Mouse (Mus musculus): ENCODE data around the gene Arrdc2.
A peak's percentile ranks its signal among the peaks of the same experiment; 100 is the strongest.
"Not testable (repeated sequence)": the region's sequence is repeated elsewhere in the genome, so short reads cannot be mapped to it uniquely, and the experiment has no call there.

Gene Arrdc2

DNA sequence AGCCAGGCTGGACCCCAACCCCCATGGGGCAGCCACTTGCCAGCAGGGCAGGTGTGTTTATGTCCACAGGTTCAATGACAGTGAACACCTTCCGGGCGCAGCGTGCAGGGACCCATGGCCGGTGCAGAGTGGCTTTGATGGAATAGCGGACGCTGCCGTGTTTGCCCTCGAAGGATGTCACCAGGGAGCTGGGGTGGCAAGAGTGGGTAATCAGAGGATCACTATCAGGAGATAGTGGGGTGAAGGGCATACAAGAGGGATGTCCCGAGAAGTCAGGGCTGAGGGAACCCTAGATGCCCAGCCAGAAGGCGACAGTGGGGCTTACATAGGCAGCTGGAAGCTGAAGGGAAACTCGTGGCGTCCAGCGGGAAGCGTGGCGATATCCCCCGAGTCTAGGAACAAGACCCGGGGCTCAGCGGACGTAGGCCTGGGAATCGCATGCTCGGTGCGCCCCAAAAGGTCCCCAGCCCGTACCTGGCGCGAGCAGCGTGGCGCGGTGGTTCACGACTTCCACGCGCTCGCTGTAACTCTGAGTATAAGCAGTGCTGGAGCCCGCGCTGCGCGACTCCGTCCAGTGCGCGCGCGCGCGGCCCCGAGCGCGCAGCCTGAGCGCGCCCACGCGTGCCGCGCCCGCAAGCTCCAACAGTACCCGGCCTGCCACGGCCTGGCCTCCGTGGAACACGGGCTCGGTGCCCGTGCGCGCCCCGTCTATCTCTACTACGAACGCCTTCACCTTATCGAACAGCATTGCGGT lies 689 bp downstream of the Arrdc2 start:
- DNase-seq: no peak

DNA sequence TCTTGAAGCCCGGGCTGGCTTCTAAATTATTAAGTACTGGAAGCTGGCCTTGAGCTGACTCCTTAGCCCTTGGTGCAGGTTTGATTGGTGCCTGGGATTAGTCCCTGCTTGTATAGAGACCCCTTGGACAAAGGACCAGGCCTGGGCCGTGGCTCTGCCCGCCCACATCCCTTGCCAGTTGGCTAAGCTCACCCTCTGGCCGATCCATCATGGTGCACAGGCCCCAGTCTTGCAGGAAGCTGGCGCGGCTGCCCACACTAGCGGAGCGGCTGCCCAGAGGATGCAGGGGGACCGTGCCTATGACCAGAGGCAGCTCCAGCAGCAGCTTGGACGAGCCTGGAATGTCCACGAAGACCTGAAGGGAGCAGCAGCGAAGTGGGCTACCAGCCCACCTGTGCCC lies 2.9 kb downstream of the Arrdc2 start:
- no peak for DNase-seq

DNA sequence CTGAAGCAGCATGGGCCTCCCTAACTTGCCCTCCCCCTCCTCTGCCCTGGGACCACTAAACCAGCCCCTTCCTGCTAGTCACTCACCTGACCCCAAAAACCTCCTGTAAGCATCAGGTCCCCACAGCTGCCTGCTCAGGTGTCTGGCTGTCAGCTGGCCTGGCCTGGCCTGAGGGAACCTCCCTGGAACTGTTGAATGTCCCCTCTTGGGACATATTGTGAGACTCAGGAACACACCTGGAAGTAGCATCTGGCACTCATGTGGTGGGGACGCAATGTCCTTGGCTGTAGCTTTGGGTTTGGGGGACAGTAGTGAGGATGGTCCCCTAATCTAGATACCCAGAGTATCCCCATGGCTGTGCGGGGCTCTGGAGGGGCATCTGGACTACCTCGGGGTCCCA lies 5.4 kb downstream of the Arrdc2 start:
- no peak for DNase-seq

DNA sequence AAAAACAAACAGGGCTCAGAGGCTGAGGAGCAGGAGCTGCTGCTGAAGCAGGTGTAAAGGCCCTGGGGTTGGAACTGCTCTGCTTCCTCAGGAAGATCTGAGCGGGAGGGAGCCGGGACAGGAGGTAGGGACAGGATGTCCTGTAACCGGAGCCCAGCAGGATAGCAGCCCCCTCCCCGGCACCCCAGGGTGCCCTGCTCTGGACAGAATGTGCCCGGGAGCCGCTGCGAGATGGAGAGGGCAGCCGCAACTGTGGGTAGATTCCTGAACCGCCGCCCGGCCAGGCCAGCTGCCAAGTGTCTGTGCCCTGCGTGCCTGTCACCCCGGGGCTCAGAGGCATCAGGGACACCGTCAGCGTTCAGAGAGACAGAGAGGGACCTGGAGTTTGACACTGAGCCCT lies 6.0 kb downstream of the Arrdc2 start:
- peak; percentile 74 for DNase-seq

DNA sequence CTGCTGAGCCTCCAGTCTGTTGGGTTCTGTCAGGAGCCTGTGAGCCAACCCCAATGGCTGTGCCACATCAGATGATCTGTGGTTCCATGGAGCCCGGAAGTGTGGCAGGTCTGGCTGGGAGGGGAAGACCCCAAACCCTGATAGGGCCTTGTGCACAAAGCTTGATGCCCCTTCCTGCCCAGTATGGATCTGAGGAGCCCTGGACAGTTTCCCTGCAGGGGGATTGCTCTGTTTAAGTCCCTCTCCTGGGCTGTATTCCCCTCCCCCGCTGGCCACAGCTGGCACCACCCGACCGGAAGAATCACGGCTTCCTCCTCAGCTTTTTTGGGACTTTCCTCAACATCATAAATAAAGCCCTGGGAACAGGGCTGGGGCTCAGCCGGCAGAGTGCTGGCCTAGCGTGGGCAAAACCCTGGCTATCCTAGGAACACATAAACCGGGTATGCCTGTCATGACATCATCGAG lies 6.5 kb downstream of the Arrdc2 start:
- DNase-seq: no peak

DNA sequence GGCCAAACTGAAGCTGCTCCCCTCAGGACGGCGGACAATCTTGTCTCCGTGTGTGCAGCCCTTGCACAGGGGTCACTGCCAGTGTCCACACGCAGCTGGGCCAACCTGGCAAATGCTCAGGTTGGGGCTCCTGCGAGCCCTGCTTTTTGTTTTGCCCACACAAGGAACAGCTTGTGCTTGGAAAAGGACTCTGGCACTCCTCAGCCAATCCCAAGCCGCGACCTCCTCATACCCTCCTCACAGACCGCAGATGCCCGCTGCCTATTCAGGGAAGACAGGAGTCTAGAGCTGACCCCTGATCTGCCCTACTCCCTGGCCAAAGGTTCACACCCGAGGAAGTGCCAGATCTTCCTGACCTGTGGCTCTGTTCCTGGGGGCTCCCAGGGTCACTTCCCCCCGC lies 7.1 kb downstream of the Arrdc2 start:
- no peak for DNase-seq

DNA sequence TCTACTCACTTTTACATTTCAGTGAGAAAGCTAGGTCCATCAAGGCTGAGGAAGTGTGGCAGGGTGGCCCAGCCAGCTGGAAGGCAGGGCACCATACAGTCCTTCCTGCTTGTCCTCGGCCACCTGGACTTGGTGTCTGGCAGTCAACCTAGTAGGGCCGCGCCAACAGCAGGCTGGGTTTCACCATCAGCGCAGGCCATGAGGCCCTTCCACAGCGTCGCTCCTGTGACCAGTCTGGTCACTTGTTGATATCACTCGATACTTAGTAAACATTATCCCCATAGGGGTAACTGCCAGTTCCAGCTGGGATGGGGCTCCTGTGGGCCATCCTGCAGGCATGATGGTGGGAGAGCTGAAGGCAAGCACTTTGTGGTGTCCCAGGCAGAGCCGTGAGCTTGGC lies 8.0 kb downstream of the Arrdc2 start:
- DNase-seq: no peak

DNA sequence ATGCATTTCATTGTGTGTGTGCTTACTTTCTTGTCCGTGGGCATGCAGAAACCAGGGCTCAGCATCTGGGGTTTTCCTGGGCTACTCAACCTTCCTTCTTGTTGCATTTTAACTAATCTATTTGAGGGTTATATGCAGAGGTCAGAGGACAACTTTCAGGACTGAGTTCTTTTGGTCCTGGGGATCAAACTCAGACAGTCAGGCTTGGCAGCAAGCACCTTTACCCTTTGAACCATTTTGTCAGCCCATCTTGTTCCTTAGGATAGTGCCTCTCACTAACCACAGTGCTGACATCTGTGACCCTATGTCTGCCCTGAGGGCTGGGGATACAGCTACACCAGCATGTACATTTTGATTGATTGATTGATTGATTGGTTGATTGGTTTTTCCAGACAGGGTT lies 11.7 kb downstream of the Arrdc2 start:
- no peak for DNase-seq

DNA sequence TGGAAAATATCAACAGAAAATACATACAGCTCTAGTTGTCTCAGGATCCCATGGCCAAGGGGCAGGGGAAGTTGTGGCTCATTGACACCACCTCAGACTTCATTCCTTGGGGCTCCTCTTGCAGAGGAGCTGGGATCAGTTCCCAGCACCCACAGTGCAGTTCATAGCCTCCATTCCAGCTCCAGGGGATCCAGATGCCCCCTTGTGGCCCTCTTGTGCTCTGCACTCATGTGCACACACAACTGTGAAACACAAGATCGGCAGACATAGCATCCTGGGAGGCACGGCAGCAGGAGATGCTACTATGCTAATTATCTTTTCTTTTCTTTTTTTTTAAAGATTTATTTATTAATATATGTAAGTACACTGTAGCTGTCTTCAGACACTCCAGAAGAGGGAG lies 12.5 kb downstream of the Arrdc2 start:
- DNase-seq: no peak

DNA sequence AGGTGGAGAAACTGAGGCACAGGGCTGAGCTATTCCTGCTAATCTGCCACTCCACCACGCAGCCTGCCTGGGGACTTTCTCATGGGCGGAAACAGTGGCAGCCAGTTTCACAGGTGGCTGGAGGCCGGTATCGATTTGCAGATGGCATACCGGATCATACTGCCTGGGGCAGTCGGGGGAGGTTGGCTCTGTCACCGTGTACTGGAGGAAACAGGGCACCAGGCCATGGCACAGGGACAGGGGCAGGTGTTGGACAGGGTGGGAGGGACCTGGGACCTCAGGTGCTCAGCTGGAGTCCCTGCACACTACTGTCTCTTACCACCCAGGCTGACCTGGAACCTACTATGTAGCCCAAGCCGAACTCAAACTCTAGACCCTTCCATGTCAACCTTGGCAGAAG lies 13.7 kb downstream of the Arrdc2 start:
- no peak for DNase-seq

DNA sequence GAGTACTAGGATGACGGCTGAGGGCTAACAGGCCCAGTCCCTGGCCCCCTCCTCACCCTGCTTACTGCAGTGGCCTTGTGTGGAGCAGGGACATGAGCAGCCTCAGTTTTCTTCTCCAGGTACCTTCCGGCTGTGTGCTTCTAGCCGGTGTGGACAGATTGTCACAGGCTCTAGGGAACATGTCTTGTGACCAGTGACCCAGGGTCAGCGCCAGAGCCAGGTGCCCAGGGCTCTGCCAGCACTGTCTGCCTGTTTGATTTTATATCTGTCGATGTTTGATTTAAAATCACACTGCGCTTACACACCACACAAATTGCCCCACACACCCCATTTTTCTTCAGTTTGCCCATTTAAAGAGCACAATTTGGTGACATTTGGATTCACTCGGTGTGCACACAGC lies 15.7 kb downstream of the Arrdc2 start:
- DNase-seq: no peak

DNA sequence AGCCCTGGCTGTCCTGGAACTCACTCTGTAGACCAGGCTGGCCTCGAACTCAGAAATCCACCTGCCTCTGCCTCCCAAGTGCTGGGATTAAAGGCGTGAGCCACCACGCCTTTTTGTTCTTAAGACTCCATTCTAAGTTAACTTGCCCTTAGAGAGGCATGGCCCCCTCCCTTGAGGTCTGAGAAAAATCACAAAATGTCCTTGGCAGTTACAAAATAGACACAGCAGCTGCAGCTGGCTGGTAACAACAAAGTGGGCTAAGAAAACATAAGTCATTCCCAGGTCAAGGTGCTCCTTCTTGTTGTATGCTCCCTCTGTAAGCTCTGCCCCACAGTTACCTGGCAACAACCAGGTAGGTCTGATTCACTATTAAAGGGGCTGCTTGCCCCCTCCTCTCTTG lies 16.9 kb downstream of the Arrdc2 start:
- not testable (repeated sequence) for DNase-seq

DNA sequence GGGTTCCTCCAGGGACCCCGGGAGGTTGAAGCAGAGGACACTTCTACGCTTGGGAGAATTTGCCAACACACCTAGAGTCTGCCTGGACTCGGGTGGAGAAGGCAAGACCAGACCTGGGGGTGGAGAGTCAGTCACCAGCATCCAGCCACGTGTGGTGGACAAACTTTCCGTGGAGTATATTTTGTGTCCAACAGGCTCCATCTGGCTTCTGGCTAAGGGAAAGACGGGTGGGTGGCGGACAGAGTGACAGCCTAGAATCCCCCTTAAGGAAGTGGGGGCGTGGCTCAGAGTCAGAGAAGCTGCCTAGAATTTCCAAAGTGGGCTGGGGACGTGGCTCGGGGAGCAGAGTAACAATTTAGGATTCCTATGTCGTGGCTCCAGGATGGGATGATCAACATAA lies 17.5 kb downstream of the Arrdc2 start:
- no peak for DNase-seq

DNA sequence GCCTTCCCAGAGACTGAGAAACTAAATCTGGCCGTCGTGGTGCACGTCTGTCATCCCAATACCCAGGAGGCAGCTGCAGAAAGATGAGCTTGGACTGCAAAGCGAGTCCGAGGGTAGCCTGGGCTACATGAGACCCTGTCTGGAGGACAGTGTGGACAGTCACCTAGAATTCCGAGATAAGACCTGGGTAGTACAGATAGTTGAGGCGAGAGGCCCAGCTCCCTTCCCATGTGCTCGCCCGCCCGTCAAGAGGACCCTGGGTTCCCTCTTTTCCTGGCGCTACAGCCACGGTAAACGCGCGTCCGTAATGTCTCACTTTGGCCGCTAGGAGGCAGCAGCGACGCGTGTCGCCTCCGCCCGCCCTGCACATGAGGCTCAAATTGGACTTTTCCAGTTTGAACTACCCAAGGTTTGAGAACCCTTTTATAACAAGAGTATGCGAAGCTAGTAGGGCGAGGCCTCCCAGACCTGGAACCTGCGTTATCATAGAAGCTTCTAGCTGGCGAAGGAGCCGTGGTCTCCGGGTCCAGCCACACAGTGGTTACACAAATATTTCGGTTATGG lies 18.0 kb downstream of the Arrdc2 start:
- no peak for DNase-seq

DNA sequence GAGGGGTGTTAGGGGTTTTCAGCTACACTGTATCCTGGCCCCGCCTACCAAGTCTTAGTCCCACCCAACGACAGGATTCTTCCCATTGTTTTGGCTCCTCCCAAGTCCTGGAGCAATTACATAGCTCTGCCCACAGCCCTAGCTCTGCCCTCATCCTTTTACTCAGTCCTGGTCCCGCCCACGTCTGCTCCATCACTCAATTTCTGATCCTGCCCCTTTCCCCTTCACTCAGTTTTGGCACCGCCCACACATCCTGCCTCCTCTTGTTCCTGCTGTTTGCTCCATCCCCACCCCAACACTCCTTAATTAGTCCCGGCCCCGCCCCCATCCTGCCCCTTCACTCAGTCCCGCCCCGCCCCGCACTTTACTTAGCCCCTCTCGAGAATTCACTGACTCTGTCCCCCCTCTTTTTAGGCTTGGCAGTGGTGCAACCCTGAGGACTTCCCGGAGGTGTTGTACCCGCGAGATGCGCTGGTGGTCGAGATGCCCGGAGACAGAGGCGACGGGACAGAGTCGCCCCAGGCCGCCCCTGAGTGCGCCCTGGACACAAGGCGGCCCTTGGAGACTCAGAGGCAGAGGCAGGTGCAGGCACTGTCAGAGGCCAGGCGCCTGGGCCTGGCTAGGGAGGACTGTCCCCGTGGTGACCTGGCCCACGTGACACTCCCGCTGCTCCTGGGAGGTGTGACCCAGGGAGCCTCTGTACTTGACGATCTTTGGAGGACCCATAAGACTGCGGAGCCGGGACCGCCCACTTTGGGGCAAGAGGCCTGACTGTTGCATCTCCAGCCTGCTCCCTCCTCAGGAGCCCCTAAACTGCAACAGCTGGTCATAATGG lies 19.2 kb downstream of the Arrdc2 start:
- peak; percentile 73 for DNase-seq

DNA sequence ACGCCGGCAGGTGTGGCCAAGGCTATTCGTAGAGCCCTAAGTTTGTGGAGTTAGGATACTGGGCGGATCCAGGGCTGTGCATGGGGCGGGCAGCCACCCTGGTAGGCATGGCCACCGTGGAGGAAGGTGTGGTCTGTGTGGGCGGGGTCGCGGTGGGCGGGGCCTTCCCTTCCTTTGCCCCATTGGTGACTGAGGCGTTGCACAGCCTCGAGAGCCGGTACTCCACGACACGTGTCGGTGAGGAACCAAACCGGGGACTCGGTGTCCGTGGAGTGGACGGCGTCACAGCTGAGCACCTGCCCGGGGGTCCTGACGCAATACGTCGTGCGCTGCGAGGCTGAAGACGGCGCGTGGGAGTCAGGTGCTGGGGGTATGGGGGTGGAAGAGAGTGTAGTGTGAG lies 22.8 kb downstream of the Arrdc2 start:
- no peak for DNase-seq

DNA sequence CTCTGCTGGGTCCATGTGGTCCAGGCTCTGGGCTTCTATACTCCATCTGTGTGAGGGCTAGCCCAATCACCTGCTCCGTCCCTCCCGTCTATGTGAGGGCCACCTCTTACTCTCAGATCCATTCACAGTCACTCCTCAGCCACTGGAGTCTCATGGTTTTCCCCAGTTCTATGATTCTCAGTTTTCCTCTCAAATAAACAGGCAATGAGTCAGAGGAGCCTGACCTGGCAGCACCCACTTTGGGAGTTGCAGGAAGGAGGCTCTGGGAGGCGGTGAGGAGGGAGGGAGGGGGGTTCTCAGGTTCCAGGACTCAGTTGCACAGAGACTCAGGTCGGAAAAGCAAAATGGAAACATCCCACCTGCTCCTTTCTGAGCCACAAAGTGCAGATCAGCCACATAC lies 26.6 kb downstream of the Arrdc2 start:
- no peak for DNase-seq

DNA sequence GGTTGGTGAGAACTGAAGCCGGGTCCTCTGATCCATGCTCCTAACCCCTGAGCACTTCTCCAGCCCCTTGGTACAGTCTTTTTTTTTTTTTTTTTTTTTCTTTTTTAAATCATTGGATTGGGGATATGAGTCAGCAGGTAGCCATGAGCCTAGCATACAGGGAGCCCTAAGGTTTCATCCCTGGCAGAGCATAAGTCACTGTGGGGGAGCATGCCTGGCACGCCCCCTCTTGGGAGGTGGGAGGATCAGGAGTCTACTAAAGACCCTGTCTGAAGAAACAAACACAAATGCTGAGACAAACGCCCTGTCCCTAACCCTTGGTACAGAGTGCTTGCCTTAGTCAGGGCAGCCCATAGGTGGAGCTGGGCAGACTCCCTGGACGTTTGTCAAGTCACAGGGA lies 27.5 kb downstream of the Arrdc2 start:
- no peak for DNase-seq

DNA sequence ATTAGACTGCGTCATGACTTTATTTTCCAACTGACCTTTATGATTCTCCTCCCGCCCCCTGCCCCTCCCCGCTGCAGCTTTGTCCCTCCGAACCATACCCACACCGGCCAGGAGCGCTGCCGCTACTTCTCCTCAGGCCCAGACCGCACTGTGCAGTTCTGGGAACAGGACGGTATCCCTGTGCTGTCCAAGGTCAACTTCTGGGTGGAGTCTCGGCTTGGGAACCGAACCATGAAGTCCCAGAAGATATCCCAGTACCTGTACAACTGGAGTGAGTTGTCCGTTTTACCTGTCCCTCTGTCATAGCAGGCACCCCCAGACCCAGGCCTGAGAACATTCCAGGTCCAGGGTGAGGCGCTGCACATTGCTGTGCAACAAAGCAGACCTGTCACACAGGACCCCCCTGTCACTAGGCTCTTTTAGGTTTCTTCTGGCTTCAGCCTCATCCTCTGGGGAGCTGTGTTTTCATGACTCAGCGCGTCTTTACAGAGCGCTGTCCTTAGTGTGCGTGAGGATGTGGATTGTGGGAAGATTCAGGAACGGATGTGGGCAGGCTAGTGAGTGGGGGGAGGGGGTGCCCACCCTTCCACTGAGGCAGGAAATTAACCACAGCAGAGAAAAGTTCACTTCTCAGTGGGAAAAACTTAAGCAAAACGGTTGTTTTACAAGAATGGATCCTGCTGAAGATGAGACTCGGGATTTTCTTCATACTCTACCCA lies 28.4 kb downstream of the Arrdc2 start:
- DNase-seq: no peak

DNA sequence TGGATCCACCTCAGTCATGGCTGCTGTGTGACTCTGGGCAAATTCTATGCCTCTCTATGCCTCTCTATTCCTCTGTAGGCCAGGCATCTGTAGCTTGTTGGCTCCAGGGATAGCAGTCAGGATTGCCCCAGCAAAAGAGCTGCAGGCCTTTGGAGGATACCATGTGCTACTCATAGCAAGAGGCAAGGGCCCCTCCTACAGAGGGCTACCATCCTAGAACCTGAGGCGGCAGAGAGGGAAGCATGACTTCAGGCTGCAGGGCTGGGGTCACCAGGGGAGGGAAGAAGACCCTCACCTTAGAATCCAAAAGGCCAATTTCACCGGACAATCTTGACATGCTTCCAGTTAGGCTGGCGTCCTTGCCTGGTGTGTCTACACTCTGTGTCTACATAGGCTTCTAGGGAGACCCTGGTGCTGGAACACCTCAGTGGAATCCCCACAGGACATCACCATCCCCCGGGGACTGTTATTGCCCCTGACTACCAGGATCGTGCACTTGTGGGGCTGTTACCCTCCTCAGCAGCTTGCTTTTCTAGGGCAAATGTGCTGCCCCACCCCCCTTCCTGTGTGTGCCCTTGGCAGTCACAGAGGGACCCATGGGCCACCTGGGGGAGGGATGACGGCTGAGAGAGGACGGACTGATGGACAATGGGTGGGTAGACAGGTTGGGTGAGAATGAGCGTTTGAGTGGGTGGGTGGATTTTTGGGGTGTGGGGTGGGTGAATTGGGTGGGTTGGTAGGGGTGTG lies 30.4 kb downstream of the Arrdc2 start:
- no peak for DNase-seq

DNA sequence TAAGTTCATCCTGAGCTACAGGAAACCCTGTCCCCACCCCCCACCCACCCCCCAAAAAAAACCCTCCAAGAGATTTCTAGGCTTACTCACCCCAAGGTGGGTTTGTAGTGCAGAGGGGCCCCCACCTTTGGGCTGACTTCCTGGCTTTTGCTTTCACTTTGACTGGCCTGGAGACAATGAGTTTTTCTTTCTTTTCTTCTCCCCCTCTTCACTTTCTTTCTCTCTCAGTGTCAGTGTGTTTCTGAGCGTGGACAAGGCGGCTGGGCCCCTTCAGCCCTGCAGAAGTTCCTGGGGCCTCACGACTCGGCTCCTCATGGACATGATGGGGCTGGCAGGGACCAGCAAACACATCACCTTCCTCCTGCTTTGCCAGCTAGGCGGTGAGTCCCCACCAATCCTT lies 31.3 kb downstream of the Arrdc2 start, which contains the start of gene Il12rb1:
TSS of gene Il12rb1 (plus strand) at position 211 of the 400 bp plus-strand sequence.
- no peak for DNase-seq

DNA sequence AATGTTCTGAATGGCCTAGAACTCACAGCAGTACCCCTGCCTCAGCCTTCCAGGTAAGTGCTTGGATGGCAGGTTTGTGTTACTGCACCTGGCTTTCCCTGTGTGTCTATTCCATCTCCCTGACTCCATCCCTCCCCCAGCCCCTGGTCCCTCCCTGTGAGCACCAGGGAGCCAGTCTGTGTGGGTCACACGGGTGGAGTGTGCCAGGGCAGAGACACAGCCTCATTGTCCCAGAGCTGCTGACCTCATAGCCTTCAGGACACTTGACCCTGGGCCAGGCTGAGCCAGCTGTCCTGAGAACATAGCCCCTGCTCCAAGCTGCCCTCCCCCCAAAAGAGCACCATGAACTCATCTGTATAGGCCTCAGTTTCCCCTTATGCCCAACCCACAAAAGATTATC lies 32.2 kb downstream of the Arrdc2 start:
- DNase-seq: peak; percentile 65

DNA sequence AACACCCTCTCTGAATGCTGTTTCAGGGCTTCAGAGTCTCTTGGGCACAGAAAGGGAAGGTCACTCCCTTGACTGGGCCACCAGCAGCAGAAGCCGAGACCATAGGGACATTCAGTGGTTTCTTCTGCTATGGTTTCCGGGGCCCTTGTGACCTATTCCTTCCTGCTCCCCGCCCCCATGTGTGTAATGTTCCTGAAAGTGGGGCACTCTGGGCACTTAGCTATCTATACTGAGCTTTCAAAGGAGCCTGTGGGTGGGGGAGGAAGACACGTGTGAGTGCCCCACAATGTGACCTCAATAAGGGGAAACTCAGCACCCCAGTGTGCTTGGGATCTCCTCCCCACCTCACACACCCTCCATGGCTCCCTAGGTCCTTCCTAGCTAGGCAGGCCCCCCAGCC lies 33.0 kb downstream of the Arrdc2 start:
- DNase-seq: no peak

Measured in right cerebral cortex, adult 18-20 months (tissue).